Mouse (Mus musculus): ENCODE results near the gene Ankrd2. TPM values are rescaled to one million over a fixed set of nuclear protein-coding genes. Genes with fewer than 3 reads are reported as not detected.
A peak's percentile ranks its signal among the peaks of the same experiment; 100 is the strongest.
"Not testable (repeated sequence)": the region's sequence is repeated elsewhere in the genome, so short reads cannot be mapped to it uniquely, and the experiment has no call there.

Ankrd2 gene
- polyA plus RNA-seq, 1 experiment from 2014 or later: 0.17 TPM

DNA sequence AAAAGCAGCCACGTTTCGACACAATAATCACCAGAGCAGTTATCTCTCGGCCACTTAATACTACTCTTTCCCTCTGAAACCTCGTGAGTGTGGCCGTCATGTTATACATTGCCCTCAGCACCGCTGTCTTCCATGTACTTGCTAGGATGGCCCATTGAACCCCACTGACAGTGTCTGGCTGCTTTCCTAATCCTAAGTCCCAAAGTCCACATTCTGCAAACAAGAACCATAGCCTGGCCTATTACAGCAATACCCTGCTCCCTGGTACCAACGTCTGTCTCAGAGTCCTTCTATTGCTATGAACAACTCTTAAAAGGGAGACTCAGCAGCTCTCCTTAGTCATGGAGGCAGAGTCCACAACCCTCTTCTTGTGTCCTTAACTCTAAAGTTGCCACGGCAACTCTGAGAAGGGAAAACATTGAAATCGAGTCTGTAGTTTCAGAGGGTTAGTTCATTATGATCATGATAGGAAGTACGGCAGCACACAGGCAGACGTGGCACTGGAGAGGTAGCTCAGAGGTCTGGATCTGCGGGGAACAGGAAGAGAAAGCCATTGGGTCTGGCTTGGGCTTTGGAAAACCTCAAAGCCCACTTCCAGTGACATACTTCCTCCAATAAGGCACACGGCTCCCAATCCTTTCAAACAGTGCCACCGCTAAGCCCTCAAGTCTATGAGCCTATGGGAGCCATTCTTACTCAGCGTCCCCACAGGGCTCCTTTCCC lies 36.2 kb downstream of the Ankrd2 start:
- H3K4me1 ChIP-seq: peaks cover 8% of the 10 kb centered on the region; the same call in 1 of the 2 replicates
- no peak overlapping the region for H3K27ac ChIP-seq (replicated peaks)
- H3K9me3 ChIP-seq (replicated peaks): no peaks in the 10 kb centered on the region
- no peak overlapping the region for H3K4me3 ChIP-seq
- H3K36me3 ChIP-seq: peaks cover 37% of the 10 kb centered on the region
- peak; percentile 9 for DNase-seq (ENCODE audit: low spot score)
- WGBS: 85% methylated on average over 15 of the region's 15 CpGs
- no peaks in the 10 kb centered on the region for H3K27me3 ChIP-seq (ENCODE audit: low read depth, poor library complexity, severe bottlenecking)

DNA sequence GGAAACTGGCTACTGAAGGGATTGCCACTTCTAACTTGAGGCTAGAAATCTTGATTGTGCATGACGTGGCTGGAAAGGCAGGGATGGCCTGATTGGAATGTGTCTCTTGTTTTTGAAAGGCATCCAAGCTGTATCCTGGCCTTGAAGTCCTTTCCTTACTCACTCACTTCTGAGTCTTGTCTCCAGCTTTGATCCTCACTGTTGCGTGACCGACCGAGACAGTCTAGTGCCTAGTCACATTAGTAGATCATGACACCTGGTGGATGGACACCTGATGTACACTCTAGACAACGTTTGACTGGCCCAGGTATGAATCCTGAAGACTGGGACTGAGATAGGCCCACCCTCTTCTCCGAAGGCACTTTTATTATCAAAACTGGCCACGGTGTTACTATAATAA lies 37.0 kb downstream of the Ankrd2 start:
- H3K27ac ChIP-seq (replicated peaks): no peak overlapping the region
- peaks cover 44% of the 10 kb centered on the region for H3K36me3 ChIP-seq
- no peak overlapping the region for H3K4me3 ChIP-seq
- WGBS: 83% methylated on average over 7 of the region's 7 CpGs
- no peak for DNase-seq (ENCODE audit: low spot score)
- no peaks in the 10 kb centered on the region for H3K9me3 ChIP-seq (replicated peaks)
- no peaks in the 10 kb centered on the region for H3K27me3 ChIP-seq (ENCODE audit: low read depth, poor library complexity, severe bottlenecking)
- peaks cover 8% of the 10 kb centered on the region; the same call in 1 of the 2 replicates for H3K4me1 ChIP-seq

DNA sequence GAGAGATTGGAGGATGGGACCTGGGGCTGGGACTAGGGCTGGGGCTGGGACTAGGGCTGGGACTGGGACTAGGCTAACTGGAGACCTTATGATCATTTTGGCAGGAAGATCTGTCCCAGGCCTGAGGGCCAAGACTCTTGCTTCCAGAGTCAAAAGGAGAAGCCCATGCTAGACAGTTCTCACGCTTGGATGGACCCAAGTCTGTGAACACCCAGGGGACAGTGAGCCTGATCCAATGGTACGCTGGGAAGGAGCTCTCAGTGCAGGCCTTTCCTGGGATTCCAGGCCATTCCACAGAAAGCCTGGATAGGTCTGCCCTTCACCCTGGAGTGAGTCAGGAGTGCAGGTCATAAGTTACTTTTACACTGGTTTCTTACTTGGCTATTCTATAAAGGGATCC lies 39.3 kb downstream of the Ankrd2 start:
- 85% methylated on average over 2 of the region's 2 CpGs for WGBS

DNA sequence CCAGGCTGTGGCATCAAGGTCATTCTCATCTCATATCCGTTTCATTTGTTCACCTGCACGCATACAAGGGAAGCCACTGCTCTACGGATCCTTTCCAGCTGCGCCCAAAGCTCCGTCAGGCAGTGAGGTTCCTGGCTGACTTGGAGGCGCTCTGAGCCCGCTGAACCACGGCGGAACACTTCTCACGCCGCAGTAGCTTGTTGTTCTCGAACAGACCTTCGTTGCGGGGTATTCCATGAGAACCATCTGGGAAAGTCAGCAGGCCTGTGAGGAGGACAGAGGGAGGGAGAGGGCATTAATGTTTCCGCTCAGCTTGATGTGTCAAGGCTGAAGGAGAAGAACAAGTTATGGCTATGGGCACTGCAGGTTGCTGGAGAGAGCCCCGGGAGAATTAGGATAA lies 40.2 kb downstream of the Ankrd2 start:
- peaks cover 5% of the 10 kb centered on the region; the same call in 1 of the 2 replicates for H3K4me1 ChIP-seq
- no peaks in the 10 kb centered on the region for H3K9me3 ChIP-seq (replicated peaks)
- H3K4me3 ChIP-seq: no peak overlapping the region
- DNase-seq (ENCODE audit: low spot score): no peak
- H3K36me3 ChIP-seq: peaks cover 50% of the 10 kb centered on the region
- 91% methylated on average over 16 of the region's 16 CpGs for WGBS
- H3K27ac ChIP-seq (replicated peaks): no peak overlapping the region
- H3K27me3 ChIP-seq (ENCODE audit: low read depth, poor library complexity, severe bottlenecking): no peaks in the 10 kb centered on the region

More for the DNA sequence above, 39.3 kb downstream of the Ankrd2 start:
- Histone ChIP-seq H3K4me1 (peaks cover 9% of the 10 kb centered on the region; the same call in 1 of the 2 replicates), H3K27ac (replicated peaks) (no peak overlapping the region), H3K4me3 (no peak overlapping the region), H3K9me3 (replicated peaks) (no peaks in the 10 kb centered on the region), H3K27me3 (ENCODE audit: low read depth, poor library complexity, severe bottlenecking) (no peaks in the 10 kb centered on the region), H3K36me3 (peaks cover 50% of the 10 kb centered on the region)
- DNase-seq (ENCODE audit: low spot score): no peak

DNA sequence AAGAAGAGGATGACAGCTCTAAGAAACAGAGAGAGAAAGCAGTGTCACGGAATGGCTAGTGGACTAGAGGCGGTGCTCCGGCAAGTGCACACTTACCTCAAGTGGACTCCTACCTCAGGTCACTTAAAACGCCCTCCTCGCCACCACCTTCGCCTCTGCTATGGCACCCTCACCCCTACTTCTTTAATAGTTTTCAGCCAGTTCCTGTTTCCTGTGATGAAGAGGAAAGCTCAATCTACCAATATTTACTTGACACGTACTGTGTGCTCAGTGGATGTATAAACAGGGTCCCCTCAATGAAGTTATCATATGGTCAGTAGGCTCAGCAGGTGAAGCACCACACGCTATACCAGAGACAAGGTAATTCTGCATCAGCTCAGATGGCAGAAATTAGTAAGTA lies 42.8 kb downstream of the Ankrd2 start:
- Histone ChIP-seq H3K4me3 (no peak overlapping the region), H3K27ac (replicated peaks) (no peak overlapping the region), H3K36me3 (peaks cover 46% of the 10 kb centered on the region), H3K9me3 (replicated peaks) (no peaks in the 10 kb centered on the region), H3K4me1 (peaks cover 5% of the 10 kb centered on the region; the same call in 1 of the 2 replicates), H3K27me3 (ENCODE audit: low read depth, poor library complexity, severe bottlenecking) (no peaks in the 10 kb centered on the region)
- 93% methylated on average over 8 of the region's 8 CpGs for WGBS
- DNase-seq (ENCODE audit: low spot score): no peak

DNA sequence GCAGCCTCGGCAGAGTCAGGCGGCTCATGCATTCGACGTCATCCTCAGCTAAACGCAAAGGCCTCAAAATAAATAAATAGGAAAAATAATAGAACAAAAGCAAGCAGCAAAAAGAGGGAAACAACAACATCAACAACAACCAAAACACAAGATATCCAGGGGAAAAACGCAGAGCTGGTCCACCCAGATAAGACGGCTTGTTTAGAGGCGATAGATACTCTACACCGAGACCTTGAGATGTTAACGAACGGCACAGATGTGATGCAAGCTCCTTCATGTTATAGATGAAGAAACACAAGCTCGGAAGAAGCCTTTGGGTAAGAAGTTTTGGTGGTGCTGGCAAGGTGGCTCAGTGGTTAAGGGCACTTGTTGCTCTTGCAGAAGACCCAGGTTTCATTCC lies 43.2 kb downstream of the Ankrd2 start:
- no peak for DNase-seq (ENCODE audit: low spot score)
- WGBS: 96% methylated on average over 12 of the region's 12 CpGs
- no peak overlapping the region for H3K4me3 ChIP-seq
- H3K36me3 ChIP-seq: peaks cover 41% of the 10 kb centered on the region
- no peak overlapping the region for H3K27ac ChIP-seq (replicated peaks)
- no peaks in the 10 kb centered on the region for H3K9me3 ChIP-seq (replicated peaks)
- no peaks in the 10 kb centered on the region for H3K27me3 ChIP-seq (ENCODE audit: low read depth, poor library complexity, severe bottlenecking)
- peaks cover 5% of the 10 kb centered on the region; the same call in 1 of the 2 replicates for H3K4me1 ChIP-seq

DNA sequence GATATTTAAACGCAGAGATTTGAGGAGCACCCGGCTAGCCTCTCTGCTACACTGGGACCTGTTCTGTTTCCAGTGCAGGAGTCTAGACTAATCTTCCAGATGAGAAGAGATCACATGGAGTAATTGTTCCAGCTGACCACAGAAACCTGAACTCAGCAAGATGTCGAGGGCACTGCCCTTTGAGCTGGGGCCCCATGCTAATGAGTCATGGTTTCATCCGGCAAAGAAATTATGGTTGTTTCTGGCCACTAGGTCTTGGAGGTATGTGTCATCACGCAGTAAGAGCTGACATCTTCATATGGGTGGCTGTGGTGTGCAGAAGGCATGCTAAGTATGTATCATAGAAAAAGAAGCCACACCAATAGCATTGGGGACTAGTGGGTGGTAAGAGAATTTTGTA lies 44.1 kb downstream of the Ankrd2 start:
- Histone ChIP-seq H3K27ac (replicated peaks) (no peak overlapping the region), H3K4me3 (no peak overlapping the region), H3K27me3 (ENCODE audit: low read depth, poor library complexity, severe bottlenecking) (no peaks in the 10 kb centered on the region), H3K9me3 (replicated peaks) (no peaks in the 10 kb centered on the region), H3K36me3 (peaks cover 32% of the 10 kb centered on the region), H3K4me1 (peaks cover 5% of the 10 kb centered on the region; the same call in 1 of the 2 replicates)
- WGBS: 87% methylated on average over 5 of the region's 5 CpGs
- no peak for DNase-seq (ENCODE audit: low spot score)

DNA sequence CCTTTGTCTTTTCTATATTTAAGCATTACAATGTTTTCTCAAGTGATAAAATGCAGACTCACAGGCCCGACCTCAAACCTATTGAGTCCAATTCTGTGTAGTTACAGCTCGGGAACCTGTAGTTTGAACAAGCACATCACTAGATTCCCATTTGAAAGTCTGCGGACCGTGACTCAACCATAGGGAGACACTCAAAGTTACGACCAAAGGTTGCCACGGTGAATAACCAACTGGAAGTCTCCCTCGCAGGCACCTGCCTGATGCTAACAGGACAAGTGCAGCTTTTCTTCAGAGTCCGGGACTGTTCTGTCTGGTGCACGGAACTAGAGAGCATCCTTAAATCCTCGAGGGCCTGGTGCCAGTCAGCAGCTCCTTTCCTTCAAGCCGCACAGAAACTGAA lies 44.7 kb downstream of the Ankrd2 start:
- Histone ChIP-seq H3K27ac (replicated peaks) (no peak overlapping the region), H3K4me1 (peaks cover 8% of the 10 kb centered on the region), H3K4me3 (no peak overlapping the region), H3K9me3 (replicated peaks) (no peaks in the 10 kb centered on the region), H3K27me3 (ENCODE audit: low read depth, poor library complexity, severe bottlenecking) (no peaks in the 10 kb centered on the region), H3K36me3 (peaks cover 27% of the 10 kb centered on the region)
- DNase-seq (ENCODE audit: low spot score): no peak
- 84% methylated on average over 11 of the region's 11 CpGs for WGBS

DNA sequence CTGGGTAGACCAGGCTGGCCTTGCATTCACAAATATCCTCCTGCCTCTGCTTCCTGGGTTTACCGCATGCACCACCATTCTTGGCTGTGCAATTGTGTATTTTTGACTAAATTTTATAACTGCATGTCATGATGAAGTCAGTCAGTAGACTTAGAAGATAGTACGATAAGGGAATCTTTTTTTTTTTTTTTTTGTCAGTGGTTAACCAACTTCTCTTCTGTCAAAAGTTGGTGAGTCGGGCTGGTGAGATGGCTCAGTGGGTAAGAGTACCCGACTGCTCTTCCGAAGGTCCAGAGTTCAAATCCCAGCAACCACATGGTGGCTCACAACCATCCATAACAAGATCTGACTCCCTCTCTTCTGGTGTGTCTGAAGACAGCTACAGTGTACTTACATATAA lies 45.8 kb downstream of the Ankrd2 start:
- not testable (repeated sequence) for H3K27ac ChIP-seq (replicated peaks)

DNA sequence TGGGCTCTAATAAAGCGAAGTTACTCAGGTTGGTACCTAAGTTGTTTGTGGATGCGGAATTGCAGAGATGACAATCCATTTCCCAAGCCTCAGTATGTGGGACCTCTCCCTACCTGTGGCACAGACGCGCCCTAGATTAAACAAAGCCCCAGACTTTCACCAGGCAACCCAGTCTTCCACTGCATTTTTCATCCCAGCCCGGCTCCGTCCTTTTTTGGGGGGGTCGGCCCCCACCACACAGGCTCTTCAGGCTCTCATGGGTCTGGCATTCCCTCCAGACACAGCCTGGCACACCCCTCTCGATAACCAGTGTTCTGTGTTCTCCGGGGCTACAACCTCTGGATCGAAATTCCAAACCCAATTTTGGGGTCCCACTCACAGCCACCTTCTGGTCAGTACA lies 49.9 kb downstream of the Ankrd2 start:
- peak overlapping the region; percentile 91 for H3K27ac ChIP-seq (replicated peaks)
- H3K4me1 ChIP-seq: peaks cover 26% of the 10 kb centered on the region
- no peak for DNase-seq (ENCODE audit: low spot score)
- peak overlapping the region; percentile 90 for H3K4me3 ChIP-seq
- 10% methylated on average over 10 of the region's 10 CpGs for WGBS
- no peaks in the 10 kb centered on the region for H3K36me3 ChIP-seq
- H3K27me3 ChIP-seq (ENCODE audit: low read depth, poor library complexity, severe bottlenecking): no peaks in the 10 kb centered on the region
- H3K9me3 ChIP-seq (replicated peaks): no peaks in the 10 kb centered on the region

More for the DNA sequence above, 45.8 kb downstream of the Ankrd2 start:
- H3K36me3 ChIP-seq: peaks cover 15% of the 10 kb centered on the region
- 93% methylated on average over 5 of the region's 5 CpGs for WGBS
- not testable (repeated sequence) for H3K4me3 ChIP-seq; H3K9me3 ChIP-seq (replicated peaks); DNase-seq (ENCODE audit: low spot score); H3K27me3 ChIP-seq (ENCODE audit: low read depth, poor library complexity, severe bottlenecking)
- peaks cover 18% of the 10 kb centered on the region for H3K4me1 ChIP-seq

DNA sequence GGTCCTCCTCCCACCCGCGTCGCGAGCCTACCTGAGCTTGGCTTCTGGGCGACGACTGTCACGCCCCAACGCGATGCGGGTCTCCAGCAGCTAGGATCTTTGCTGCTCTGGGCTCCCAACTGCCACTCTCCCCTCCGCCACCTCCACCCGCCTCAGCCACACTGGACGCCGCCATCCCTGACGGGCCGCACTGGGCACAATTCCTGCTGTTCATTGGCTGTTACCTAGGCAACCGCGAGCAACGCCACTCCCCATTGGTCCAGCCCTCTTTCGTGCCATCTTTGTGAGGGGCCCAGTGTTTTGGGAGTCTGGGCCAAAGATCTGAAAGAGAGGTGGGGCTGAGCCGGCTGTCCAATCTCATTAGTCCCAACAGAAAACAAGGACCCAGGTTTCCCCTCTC lies 50.4 kb downstream of the Ankrd2 start, which contains the start of gene Morn4:
Morn4 (minus strand) TSS at position 192 of the 400 bp plus-strand sequence.
- Histone ChIP-seq H3K9me3 (replicated peaks) (no peaks in the 10 kb centered on the region), H3K4me3 (peak within 1 kb of the TSS; percentile 90), H3K27ac (replicated peaks) (peak within 1 kb of the TSS; percentile 91), H3K36me3 (no peaks in the 10 kb centered on the region), H3K27me3 (ENCODE audit: low read depth, poor library complexity, severe bottlenecking) (no peaks in the 10 kb centered on the region), H3K4me1 (peaks cover 30% of the 10 kb centered on the region)
- peak; percentile 95 for DNase-seq (ENCODE audit: low spot score)
- WGBS: 1% methylated on average over 21 of the region's 21 CpGs

DNA sequence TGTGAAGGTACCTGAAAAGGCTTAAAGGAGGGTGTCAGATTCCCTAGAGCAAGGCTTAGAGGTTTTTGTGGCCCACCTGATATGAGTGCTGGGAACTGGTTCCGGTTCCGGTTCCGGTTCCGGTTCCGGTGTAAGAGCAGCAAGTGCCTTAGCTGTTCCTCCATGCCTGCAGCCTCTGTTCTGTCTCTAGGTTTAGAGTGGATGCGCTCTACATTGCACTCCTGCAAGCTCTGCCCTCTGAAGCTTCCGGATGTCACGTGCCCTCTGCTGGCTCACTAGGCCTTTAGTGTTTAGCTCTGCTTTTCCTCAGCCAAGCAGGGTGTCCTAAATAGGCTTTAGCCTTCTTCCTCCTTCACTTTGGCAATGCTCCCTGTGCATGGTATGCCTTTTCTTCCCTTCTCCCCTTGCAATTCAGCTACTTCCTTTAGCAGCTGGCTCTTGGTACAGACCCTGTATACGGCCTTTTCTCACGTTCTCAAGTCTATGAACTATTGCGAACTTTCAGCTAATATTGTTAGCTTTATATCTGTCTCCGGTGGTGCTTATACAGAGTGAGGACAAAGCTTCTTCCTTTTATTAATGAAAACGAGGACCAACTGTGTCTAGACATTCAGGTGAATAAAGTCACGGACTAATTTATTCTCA lies 53.4 kb downstream of the Ankrd2 start:
- Histone ChIP-seq H3K27ac (replicated peaks) (peak overlapping the region; percentile 92), H3K4me1 (peaks cover 43% of the 10 kb centered on the region), H3K36me3 (peaks cover 14% of the 10 kb centered on the region), H3K27me3 (ENCODE audit: low read depth, poor library complexity, severe bottlenecking) (no peaks in the 10 kb centered on the region), H3K4me3 (peak overlapping the region; percentile 95), H3K9me3 (replicated peaks) (no peaks in the 10 kb centered on the region)
- peak; percentile 57 for DNase-seq (ENCODE audit: low spot score)
- WGBS: 22% methylated on average over 14 of the region's 14 CpGs

All from midbrain, embryonic 10.5 days (tissue).